Mouse (Mus musculus) thymus, postnatal 36 days (tissue): ENCODE results near the gene Slc51b.

Experiments used
- DNase-seq, 2 experiments: peaks; one replicate each; pipeline ENCODE4 v3.0.0; 2022; ENCODE audit warnings: mixed read lengths in 2 of 2

Slc51b gene

GRCm38 (mm10) chr9:65365721-65366120 is 57.0 kb downstream of the Slc51b start:
- DNase-seq: no peak

- no peak for DNase-seq
Observed at GRCm38 (mm10) chr9:65363684-65364083, 59.1 kb downstream of the Slc51b start.
